Mouse (Mus musculus) cerebral cortex, adult 2 months (tissue): ENCODE results near the gene Trank1.

Experiments used
- WGBS: fragments of 180-500 bp; shearing (Covaris S2); methylation state at CpG from one replicate; pipeline ENCODE4 v1.1.7; 2018; 5-methylcytosine and 5-hydroxymethylcytosine counted together

Trank1 gene

GRCm38 (mm10) chr9:111381056-111382025, 69.8 kb downstream of the Trank1 start:
- 48% methylated on average over 9 of the region's 9 CpGs for WGBS

- 73% methylated on average over 6 of the region's 6 CpGs for WGBS
Measured at GRCm38 (mm10) chr9:111382469-111382868, 70.9 kb downstream of the Trank1 start.

- WGBS, result 77% methylated on average over 3 of the region's 3 CpGs
Measured at GRCm38 (mm10) chr9:111383046-111383445, 71.5 kb downstream of the Trank1 start.

GRCm38 (mm10) chr9:111383756-111384155, 72.2 kb downstream of the Trank1 start:
- 41% methylated on average over 3 of the region's 3 CpGs for WGBS

GRCm38 (mm10) chr9:111385526-111386491, 74.3 kb downstream of the Trank1 start:
- WGBS, result 75% methylated on average over 5 of the region's 5 CpGs

GRCm38 (mm10) chr9:111386569-111386968, 75.0 kb downstream of the Trank1 start:
- 64% methylated on average over 2 of the region's 2 CpGs for WGBS

- 86% methylated on average over 4 of the region's 4 CpGs for WGBS
Measured at GRCm38 (mm10) chr9:111387576-111387975, 76.0 kb downstream of the Trank1 start.

- WGBS, result 65% methylated on average over 9 of the region's 9 CpGs
Measured at GRCm38 (mm10) chr9:111390016-111390415, 78.5 kb downstream of the Trank1 start.

GRCm38 (mm10) chr9:111391036-111391435, 79.5 kb downstream of the Trank1 start:
- WGBS, result 84% methylated on average over 8 of the region's 8 CpGs

GRCm38 (mm10) chr9:111391926-111392442, 80.4 kb downstream of the Trank1 start:
- 90% methylated on average over 18 of the region's 18 CpGs for WGBS

- 80% methylated on average over 5 of the region's 5 CpGs for WGBS
Measured at GRCm38 (mm10) chr9:111395265-111395664, 83.7 kb downstream of the Trank1 start.

- 78% methylated on average over 2 of the region's 2 CpGs for WGBS
Measured at GRCm38 (mm10) chr9:111398059-111398458, 86.5 kb downstream of the Trank1 start.

GRCm38 (mm10) chr9:111400089-111400488, 88.5 kb downstream of the Trank1 start:
- 54% methylated on average over 4 of the region's 4 CpGs for WGBS

GRCm38 (mm10) chr9:111403159-111403558, 91.6 kb downstream of the Trank1 start:
- 91% methylated on average over 4 of the region's 4 CpGs for WGBS

GRCm38 (mm10) chr9:111404346-111405079, 93.0 kb downstream of the Trank1 start:
- 71% methylated on average over 12 of the region's 12 CpGs for WGBS

GRCm38 (mm10) chr9:111405080-111405428, 93.5 kb downstream of the Trank1 start:
- WGBS, result 78% methylated on average over 6 of the region's 6 CpGs

- 33% methylated on average over 6 of the region's 6 CpGs for WGBS
Measured at GRCm38 (mm10) chr9:111408012-111408411, 96.5 kb downstream of the Trank1 start.

- WGBS, result 43% methylated on average over 10 of the region's 10 CpGs
Measured at GRCm38 (mm10) chr9:111408427-111408826, 96.9 kb downstream of the Trank1 start.

- WGBS, result 43% methylated on average over 16 of the region's 16 CpGs
Measured at GRCm38 (mm10) chr9:111412471-111413160, 101.1 kb downstream of the Trank1 start.

- WGBS, result 55% methylated on average over 2 of the region's 2 CpGs
Measured at GRCm38 (mm10) chr9:111421862-111422261, 110.3 kb downstream of the Trank1 start.

GRCm38 (mm10) chr9:111422567-111422966, 111.0 kb downstream of the Trank1 start:
- WGBS, result 56% methylated on average over 5 of the region's 5 CpGs
